Mouse (Mus musculus) cerebellum, adult 9-10 months (tissue): ENCODE measurements around the gene 3100002H09Rik.
A peak's percentile ranks its signal among the peaks of the same experiment; 100 is the strongest.

Experiments used
- DNase-seq: peaks from one replicate; pipeline ENCODE4 v3.0.0; 2022

3100002H09Rik gene

DNA sequence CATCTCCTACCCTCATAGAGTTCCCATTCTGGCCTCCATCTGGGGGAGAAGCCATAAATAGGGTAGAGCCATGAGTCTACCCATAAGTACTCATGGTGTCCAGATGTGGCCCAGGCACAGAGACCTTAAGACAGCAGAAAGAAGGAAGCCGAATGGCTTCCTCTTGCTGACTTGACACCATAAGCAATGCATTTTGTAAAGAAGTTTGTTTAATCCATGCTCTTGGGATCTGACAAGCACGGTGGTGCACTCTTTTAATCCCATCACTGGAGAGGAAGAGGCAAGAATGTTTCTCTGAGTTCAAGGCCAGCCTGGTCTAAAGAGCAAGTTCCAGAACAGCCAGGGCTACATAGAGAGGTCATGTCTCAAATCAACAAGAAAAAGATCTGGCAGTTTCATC, at the start of gene 3100002H09Rik:
TSS of gene 3100002H09Rik (minus strand) at position 101 of the 400 bp plus-strand sequence.
- DNase-seq, result no peak

DNA sequence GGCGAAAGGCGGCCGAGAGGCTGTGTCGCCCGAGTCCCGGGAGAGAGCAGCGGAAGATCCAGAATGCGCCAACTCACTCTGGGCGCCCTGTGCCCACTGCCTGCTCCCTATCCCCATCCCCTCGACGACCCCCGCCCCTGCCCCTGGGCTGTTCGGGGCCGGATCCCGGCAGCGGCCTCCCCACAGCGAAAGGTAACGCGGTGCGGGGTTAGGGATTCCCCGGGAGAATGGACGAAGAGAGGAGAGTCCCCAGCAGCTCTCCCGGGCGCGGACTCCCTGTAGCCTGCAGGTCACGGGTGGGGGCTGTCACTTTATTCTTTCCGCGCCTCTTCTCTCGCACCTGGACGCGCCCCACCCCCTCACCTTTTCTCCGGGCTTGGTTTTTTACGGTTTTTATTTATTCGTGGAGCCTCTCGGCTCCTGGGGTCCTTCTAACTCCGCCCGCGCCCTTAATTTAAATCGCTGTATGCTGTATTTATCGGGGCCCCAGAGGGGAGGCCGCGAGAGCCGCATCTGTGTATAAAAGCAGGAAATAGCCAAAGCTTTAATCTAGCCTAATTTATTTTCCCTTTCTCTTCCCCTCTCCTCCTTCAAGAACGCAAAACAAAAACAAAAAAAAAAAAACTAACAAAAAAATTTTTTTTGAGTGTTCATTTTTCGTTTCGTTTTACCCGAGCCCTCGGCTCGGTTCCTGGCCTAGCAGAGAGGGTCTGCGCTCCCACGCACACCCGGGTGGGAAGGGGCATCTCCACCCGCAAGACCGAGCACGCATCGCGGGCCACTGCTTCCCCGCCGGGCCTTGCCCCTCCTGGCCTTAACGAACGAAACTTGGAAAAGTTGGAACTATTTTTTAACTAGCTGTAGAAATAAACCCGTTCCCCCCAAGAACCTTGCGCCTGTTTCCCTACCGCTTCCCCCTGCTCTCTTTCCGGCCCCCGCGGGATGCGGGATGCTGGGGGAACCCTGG, 48.9 kb upstream of the 3100002H09Rik start:
- no peak for DNase-seq

DNA sequence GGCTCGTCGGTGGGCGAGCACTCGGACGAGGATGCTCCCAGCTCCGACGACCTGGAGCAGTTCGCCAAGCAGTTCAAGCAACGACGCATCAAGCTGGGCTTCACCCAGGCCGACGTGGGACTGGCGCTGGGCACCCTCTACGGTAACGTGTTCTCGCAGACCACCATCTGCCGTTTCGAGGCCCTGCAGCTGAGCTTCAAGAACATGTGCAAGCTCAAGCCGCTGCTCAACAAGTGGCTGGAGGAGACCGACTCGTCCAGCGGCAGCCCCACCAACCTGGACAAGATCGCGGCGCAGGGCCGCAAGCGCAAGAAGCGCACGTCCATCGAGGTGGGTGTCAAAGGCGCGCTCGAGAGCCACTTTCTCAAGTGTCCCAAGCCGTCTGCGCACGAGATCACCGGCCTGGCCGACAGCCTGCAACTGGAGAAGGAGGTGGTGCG, 47.8 kb upstream of the 3100002H09Rik start:
- no peak for DNase-seq

DNA sequence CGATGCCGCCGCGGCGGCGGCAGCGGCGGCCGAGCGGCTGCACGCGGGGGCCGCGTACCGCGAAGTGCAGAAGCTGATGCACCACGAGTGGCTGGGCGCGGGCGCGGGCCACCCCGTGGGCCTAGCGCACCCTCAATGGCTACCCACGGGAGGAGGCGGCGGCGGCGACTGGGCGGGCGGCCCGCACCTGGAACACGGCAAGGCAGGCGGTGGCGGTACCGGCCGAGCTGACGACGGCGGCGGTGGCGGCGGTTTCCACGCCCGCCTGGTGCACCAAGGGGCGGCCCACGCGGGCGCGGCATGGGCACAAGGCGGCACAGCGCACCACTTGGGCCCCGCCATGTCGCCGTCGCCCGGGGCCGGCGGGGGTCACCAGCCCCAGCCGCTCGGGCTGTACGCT, 47.2 kb upstream of the 3100002H09Rik start:
- no peak for DNase-seq

DNA sequence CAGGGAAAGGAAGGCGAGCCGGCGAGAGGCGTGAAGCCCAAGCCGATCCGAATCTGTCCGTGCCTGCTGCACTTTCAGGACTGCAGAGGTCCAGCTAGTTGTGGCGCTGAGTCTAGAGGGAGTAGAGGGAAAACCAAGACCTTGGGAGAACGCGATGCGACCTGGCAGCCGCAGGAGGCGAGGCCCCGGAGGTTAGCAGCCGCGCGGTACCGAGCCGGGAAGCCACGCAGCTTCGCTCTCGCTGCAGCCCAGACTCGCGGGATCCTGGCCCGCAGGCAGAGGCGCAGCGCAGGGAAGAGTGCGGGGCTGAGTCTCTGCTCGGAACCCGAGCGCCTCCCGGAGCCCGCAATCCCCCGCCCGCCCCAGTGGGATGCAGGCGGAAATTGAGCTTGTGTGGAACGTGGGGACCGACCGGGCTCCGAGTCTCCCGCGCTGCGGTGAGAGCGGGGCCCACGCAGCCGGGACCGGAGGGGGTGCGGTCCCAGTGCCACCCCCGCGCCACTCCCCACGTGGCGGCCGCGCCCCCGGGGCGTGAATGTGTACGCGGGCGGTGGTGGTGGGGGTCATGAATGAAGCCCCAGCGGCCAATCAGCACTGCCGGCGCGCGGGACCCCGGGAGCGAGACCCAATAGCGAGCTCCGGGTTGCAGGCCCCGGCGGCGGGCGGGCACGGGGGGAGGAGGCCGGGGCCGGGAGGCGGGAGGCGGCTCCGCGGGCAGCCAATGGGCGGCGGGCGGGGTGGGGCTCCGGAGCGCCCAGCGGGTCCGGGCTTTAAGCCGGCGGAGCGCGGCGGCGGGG, 46.4 kb upstream of the 3100002H09Rik start:
- no peak for DNase-seq

DNA sequence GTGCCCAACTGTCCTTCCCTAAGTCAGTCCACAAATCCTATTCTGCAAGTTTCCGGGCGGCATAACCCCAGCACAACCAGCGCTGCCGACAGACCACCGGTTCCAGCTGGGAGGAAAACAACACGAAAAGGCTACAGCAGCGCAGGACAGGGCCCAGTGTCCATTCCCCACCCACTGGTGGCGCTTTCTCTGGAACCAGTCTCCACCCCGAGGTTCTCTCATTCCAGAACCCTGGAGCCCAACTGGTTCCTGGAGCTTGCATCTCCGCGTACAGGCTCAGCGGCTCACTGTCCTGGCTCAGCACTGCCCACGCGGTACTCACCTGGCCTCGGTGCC, 45.9 kb upstream of the 3100002H09Rik start, which contains the start of gene Pou3f1:
TSS of gene Pou3f1 (plus strand) at position 290 of the 336 bp plus-strand sequence.
- no peak for DNase-seq

DNA sequence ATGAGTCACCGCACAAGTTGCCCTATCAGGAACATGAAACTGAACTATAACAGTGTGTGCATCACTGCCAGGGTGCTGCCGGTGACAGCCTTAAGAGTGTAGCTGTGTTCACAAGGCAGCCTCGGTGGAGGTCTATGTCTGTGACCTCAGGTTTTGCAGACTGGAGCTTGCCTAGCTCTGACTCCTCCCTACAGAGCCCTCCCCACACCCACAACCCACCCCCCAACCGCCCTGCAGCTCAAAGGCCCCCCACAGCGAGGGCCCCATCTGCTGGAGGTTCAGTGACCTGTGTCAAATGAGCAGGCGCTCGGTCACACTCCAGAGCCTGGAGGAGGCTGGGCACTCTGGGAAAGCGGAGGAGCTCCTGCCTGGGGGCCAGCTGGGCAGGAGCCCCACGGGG, 42.3 kb upstream of the 3100002H09Rik start:
- no peak for DNase-seq

DNA sequence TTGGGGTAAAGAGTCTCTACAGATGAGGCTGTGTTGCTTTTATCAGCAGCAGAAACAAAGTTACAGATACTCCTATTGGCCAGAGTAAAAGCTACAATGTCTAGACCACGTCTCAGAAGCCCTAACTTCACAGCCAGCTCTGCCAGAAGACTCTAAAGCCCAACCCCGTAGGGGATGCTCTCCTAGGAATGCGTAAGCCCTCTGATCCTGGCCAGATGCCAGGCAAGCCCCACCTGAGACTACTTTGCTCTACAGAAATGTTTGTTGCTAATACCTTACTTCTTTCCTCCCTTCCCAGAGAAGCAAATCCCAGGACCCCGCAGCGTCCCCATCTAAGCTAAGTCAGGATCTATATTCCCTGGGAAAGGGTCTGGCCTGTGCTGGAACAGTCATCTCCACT, 37.3 kb upstream of the 3100002H09Rik start:
- no peak for DNase-seq

DNA sequence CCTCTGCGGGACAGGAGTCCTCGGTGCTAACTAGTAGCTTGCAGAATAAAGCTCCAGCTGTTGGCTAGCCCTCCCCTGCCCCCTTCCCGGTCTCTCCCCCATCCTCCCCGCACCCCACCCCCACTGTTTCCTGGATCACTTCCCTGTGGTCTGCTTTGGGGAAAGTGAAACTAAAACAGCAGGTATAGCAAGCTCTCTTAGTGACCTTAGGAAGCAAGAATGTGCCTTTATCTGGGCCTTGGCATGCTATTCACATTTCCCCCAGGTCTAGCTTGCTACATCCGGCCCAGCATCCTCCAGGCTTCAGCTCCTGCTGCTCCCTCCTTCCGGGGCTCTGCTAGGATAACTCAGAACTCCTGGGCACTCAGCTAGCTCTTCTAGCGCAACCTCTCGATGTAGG, 36.0 kb upstream of the 3100002H09Rik start:
- no peak for DNase-seq

DNA sequence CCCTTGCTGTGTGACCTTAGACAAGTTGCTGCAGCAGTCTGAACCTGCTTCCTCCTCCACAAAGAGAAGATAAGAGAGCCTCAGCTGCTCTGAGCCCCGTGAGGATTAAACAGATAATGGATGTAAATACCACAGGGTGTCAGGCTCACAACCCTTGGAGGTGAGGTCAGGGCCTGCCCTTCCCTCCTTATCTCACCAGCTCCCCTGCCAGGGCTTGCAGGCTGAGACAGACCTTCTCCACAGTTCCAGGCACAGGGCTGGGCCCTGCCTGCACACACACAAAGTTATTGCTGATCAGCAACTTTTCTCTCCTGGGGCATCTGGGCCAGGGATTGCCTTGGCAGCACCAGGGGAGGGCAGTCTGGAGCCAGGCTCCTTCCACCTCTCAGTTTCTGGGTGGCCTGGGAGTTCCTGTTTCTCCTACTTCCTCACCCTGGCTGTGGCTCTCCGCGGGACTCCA, 34.4 kb upstream of the 3100002H09Rik start:
- no peak for DNase-seq

DNA sequence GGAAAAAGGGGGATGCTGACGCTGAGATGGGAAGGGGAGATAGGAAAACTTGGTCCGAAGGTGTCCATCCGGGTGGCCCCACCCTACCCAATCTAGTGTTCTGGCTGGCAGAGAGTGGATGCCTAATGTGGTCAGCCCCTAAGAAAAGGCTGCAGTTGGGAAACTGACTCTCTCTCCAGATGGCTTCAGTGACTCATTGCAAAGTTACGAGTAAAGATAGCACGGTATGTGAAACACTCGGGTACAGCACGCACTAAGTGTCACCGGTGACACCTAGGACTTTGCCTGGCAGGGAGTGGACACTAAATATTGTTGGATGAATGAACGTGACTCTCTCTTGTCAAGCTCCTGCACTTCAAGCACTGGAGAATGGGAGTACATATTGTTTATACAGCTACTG, 33.3 kb upstream of the 3100002H09Rik start:
- no peak for DNase-seq

DNA sequence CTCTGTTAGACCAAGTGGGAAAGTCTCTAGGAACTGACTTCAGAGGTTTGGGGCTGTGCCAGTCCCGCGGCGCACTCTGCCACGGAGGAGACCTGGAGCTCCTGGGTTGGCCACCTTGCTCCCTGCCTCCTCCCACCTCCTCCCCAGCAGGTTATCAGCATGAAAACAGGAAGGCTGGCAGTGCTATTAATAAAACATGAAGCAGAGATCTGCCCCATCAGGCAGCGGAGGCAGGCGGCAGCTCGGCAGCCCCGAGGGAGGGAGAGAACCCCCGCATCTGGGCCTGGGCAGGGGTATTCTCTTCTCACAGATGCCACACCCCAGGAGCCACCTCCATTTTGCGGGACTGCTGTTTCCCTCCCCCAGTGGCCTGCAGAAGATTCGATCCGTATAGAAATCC, 29.1 kb upstream of the 3100002H09Rik start:
- no peak for DNase-seq

DNA sequence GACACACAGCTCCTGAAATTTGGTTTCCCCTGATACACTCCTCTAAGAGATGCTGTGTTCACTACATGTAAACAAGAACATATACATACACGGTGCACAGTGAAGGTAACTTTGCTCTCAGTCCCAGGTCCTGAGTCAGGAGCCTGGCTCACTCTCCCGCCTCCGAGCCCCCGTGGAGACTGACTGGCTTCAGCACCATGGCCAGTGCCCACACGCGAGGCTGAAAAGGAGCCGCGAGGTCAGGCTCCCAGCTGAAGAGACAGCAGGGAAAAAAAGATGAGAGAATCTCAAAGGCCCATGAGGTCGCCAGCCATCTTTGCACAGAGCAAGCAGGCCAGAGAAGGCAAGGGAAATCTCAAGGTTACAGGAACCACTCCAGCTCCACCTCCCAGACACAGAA, 22.7 kb upstream of the 3100002H09Rik start:
- no peak for DNase-seq

DNA sequence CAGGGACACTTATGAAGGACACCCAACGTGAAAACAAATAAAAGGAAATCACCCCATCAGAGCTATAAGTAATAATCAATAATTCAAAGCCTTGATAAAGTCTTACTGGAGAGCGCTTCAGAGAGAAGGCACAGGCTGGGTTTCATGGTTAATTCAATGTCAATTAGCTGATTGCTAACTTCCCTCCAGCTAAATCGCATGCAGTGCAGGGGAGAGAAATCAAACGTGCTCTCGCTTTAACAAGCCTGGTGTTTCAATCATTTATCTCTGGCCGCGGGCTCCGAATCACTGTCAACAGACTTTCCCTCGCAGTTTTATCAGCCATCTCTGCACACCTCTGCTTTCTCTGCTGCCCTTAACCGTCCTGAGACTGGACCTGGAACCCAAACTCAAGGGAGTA, 22.3 kb upstream of the 3100002H09Rik start:
- DNase-seq, result no peak

DNA sequence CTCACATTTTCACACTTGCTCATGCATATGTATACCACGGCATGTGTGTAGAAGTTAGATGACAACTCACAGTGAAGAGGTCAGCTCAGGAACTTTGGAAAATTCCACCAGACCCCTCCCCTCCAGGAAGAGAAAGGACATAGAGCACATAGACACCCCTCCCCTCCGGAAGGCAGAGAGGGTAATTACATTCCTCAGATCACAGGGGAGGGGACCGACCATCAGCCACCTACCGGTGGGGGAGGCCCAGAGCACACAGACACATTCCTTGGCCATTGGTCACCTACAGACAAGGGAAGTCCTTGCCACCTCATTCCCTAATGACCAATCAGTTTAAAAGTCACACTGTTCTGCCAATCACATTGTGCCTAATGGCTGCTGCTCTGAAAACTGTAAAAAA, 20.9 kb upstream of the 3100002H09Rik start:
- DNase-seq, result no peak

DNA sequence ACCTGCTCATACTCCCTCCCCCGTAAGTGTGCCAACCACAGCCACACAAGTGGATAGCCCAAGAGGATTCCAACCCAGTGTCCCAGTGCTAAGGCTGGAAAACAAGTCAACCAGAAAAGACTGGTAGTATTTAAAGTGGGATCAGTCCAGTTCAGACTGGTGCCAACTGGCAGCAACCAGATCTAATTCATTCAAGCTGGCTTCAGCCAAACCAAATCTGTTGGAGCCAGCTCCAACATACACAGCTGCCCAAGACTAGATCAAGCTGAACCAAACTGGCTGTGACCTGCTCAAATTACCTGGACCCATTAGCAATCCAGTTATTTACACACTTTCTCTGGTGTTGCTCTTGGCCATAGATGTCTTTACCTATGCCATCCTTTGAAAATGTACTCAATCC, 16.2 kb upstream of the 3100002H09Rik start:
- DNase-seq, result no peak

DNA sequence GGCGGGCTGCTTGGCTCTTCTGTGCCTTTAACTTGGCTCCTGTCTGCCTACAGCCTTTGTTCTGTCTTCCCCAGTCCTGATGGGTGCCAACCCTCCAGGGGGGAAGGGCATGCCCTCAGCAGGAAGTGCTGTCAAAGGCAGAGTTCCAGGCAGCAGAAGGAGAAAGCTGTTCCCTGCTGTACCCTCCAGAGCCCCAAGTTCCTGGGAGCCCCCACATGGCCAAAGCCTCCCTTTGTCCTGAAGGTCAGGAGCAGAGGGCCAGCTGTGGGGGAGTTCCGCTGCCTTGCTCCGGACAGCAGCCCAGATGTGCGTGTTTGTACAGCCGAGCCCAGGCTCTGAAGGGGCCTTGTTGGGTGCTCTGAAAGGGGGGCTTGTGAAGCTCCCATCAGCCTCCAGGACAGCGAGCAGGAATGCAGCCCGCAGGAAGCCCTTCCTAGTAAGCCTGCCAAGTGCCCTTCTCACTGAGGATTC, 13.5 kb upstream of the 3100002H09Rik start:
- peak; percentile 11 for DNase-seq

DNA sequence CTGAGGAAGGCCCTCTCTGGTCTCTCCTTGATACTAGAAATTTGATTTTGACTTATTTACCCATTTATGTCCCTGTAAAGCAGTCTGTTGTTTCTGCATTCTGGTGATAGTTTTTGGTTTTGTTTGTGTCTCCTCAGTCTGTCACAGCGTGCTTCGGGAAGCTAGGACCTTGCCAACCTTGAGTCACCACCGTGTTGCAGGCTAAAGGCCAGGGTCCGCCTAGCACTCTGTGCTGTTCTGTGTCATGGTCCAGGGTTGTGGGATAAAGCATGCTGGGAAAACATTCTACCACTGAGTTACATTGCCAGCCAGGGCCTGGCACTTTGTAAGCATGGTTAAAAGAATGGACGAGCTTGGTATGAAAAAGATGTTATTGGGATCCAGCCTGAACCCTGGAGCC, 12.0 kb upstream of the 3100002H09Rik start:
- no peak for DNase-seq

DNA sequence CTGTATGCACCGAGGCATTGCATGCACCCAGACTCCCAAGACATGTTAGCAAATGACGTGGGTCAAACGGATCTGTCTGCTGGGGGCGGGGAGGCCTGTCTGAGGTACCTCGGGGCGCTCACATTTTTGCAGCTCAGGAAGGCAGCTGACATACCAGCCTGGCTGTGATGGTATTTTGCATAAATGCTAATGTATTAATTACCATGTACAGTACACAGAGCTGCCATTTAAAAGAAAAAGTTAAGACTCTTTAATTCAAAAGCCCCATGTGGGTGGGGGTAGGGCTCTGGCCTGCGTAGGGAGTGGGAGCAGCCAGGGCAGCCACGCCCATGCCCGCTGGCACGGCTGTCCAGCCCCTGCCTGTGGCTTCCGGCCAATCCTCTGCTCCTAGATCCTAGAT, 10.8 kb upstream of the 3100002H09Rik start:
- DNase-seq, result no peak

DNA sequence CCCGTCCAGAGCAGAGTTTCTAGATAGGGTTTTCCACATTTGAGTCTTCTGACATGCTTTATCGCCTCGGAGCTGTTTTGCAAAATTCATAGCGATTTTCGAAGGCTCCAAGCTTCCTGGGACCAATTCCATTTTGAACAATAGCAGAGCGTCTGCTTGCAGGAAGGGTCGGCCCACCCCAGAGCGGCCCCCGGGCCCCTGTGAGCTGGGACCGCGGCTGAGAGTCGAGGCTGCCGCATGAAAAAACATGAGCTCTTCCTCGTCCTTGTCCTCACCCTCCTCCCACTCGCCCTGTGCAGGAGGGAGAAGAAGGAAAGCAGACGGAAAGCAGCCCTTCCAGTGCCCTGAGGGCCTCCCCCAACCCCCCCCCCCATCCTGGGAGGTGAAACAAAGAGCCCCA, 8.0 kb upstream of the 3100002H09Rik start:
- no peak for DNase-seq

DNA sequence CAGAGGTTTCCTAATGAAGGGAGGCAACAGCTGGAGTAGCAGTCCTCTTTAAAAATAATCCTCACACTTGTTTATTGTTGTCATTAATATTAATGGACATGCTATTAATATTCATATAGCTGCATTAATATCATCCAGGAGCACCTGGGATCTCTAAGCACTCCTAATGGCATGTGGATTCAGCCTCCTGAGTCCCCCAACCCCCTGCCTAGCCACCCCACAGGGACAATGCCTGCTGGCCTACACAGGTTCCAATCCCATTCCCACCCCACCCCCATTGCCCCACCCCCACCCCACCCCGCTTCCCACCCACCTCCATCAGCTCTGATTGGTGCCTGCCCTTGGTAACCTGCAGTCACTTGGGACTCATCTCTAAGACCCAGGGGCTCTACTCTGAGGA, 6.0 kb upstream of the 3100002H09Rik start:
- DNase-seq, result no peak

DNA sequence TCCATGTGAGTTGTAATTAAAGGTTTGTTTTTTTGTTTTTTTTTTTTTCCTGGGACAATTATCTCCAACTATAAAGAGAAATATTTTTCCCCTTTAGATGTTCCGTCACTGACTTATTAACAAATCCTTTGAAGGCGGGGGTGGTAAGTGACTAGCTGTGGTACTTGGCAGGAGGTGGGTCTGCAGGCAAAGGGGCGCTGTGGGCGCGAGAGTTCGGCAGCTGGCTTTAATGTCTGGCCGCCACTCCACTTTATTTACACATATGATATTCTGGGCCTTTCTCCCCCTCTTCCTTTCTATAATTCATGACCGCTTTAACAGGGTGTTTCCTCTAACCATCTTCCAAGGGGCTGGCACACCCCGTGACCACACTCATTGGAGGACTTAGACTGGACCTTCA, 5.4 kb upstream of the 3100002H09Rik start:
- no peak for DNase-seq

DNA sequence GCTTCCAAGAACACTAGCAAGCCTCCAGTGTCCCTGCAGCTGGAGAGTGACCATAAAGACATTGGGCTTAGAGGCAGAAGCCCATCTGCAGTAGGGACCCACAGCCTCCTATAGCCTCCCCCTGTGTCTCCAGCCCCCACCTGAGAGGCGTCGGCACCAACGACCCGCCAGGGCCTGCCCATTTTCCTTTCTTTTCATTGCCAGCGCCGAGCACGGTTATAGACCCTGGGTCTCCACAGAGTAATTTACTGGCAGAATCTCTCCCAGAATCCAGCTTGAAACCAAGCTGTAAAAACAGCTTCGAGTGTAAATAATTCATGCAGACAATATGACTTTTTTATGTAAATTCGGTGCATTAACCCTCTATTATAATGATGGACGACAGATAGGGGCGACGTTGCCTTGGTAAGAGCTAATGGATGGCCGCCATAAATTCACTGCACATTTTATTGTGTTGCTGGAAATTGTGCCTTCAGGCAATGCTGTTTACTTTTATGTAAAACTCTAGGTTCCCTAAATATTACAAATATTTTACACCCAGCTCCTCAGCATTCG, 4.9 kb upstream of the 3100002H09Rik start:
- no peak for DNase-seq
